Mouse (Mus musculus): ENCODE measurements around the gene Gria4.
"Not testable (repeated sequence)": the region's sequence is repeated elsewhere in the genome, so short reads cannot be mapped to it uniquely, and the experiment has no call there.

Gria4 gene

GRCm38 (mm10) chr9:4795544-4796288 lies at the start of gene Gria4:
Gene Gria4, minus strand, starts transcription at chr9:4796234.
- DNase-seq (ENCODE audit: low read depth): no peak

GRCm38 (mm10) chr9:4810941-4811340 lies 14.9 kb upstream of the Gria4 start:
- DNase-seq (ENCODE audit: low read depth): not testable (repeated sequence)

- DNase-seq (ENCODE audit: low read depth): no peak
These were observed 7.2 kb upstream of the Gria4 start for GRCm38 (mm10) chr9:4803151-4803755.

GRCm38 (mm10) chr9:4797396-4797795 lies 1.4 kb upstream of the Gria4 start:
- no peak for DNase-seq (ENCODE audit: low read depth)

GRCm38 (mm10) chr9:4796289-4796645 lies 233 bp upstream of the Gria4 start:
- no peak for DNase-seq (ENCODE audit: low read depth)

- DNase-seq (ENCODE audit: low read depth): no peak
These were observed 959 bp downstream of the Gria4 start for GRCm38 (mm10) chr9:4795075-4795474.

GRCm38 (mm10) chr9:4794411-4794810 lies 1.6 kb downstream of the Gria4 start:
- no peak for DNase-seq (ENCODE audit: low read depth)

- DNase-seq (ENCODE audit: low read depth): not testable (repeated sequence)
These were observed 46.6 kb downstream of the Gria4 start for GRCm38 (mm10) chr9:4749407-4749806.

GRCm38 (mm10) chr9:4714086-4714485 lies 81.9 kb downstream of the Gria4 start:
- no peak for DNase-seq (ENCODE audit: low read depth)

- DNase-seq (ENCODE audit: low read depth): no peak
These were observed 83.7 kb downstream of the Gria4 start for GRCm38 (mm10) chr9:4712367-4712766.

GRCm38 (mm10) chr9:4687149-4687548 lies 108.9 kb downstream of the Gria4 start:
- no peak for DNase-seq (ENCODE audit: low read depth)

GRCm38 (mm10) chr9:4680244-4680643 lies 115.8 kb downstream of the Gria4 start:
- DNase-seq (ENCODE audit: low read depth): no peak

GRCm38 (mm10) chr9:4679099-4679498 lies 116.9 kb downstream of the Gria4 start:
- DNase-seq (ENCODE audit: low read depth): no peak

GRCm38 (mm10) chr9:4665691-4666090 lies 130.3 kb downstream of the Gria4 start:
- DNase-seq (ENCODE audit: low read depth): no peak

- DNase-seq (ENCODE audit: low read depth): no peak
These were observed 133.6 kb downstream of the Gria4 start for GRCm38 (mm10) chr9:4662421-4662820.

GRCm38 (mm10) chr9:4658951-4659350 lies 137.1 kb downstream of the Gria4 start:
- no peak for DNase-seq (ENCODE audit: low read depth)

GRCm38 (mm10) chr9:4654333-4654732 lies 141.7 kb downstream of the Gria4 start:
- no peak for DNase-seq (ENCODE audit: low read depth)

GRCm38 (mm10) chr9:4639192-4639900 lies 156.7 kb downstream of the Gria4 start:
- no peak for DNase-seq (ENCODE audit: low read depth)

- DNase-seq (ENCODE audit: low read depth): no peak
These were observed 164.1 kb downstream of the Gria4 start for GRCm38 (mm10) chr9:4631910-4632309.

GRCm38 (mm10) chr9:4615286-4615685 lies 180.7 kb downstream of the Gria4 start:
- DNase-seq (ENCODE audit: low read depth): no peak

- DNase-seq (ENCODE audit: low read depth): no peak
These were observed 190.7 kb downstream of the Gria4 start for GRCm38 (mm10) chr9:4605354-4605753.

- no peak for DNase-seq (ENCODE audit: low read depth)
These were observed 191.8 kb downstream of the Gria4 start for GRCm38 (mm10) chr9:4604236-4604635.

GRCm38 (mm10) chr9:4601788-4602187 lies 194.2 kb downstream of the Gria4 start:
- DNase-seq (ENCODE audit: low read depth): no peak

Measured in NIH3T3 (cell line).